Mouse (Mus musculus) heart, postnatal 4 days (tissue): ENCODE results near the gene Setd1a. TPM values are rescaled to one million over a fixed set of nuclear protein-coding genes. Genes with fewer than 3 reads are reported as not detected.
"Not testable (repeated sequence)": the region's sequence is repeated elsewhere in the genome, so short reads cannot be mapped to it uniquely, and the experiment has no call there.

Experiments
- DNase-seq: peaks from one replicate; pipeline ENCODE4 v3.0.0; 2021
- total RNA-seq, 2 experiments: library from RNA; stranded (reverse); gene quantifications; 2 replicates each; pipeline ENCODE4 v1.2.3; 2021

Setd1a gene
- total RNA-seq, 2 experiments from 2014 or later = 30.8 to 32.0 TPM

DNA sequence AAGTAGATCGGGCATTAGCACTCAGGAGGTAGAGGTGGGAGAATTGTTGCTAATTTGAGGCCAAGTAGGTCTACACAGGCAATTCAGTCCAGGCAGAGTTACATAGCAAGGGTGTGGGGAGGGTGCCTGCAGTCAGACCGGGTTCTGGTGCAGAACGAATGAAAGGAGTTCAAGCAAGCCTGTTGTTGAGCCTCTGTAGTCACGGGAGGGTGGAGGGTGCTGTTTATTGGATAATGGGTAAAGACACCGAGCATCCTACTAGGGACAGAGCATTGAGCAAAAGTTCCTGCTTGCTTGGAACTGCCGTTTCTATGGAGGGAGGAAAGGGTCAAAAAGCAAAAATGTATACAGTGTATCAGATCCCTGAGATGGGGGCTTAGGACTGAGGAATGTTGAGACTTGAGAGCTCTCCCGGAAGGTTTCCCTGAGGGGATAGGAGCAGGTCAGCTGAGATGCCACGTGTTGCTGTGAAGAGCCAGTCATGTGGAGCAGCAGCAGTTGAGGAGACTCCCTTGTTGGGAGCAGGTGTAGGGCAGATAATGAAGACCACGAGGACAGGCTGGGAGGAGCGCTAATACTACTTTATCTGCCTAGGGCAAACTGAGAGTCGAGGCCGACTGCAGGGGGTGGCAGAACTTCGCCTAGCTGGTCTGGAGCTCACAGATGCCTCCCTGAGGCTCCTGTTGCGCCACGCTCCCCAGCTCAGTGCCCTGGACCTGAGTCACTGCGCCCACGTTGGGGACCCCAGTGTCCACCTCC lies 9.4 kb upstream of the Setd1a start:
- DNase-seq = no peak

DNA sequence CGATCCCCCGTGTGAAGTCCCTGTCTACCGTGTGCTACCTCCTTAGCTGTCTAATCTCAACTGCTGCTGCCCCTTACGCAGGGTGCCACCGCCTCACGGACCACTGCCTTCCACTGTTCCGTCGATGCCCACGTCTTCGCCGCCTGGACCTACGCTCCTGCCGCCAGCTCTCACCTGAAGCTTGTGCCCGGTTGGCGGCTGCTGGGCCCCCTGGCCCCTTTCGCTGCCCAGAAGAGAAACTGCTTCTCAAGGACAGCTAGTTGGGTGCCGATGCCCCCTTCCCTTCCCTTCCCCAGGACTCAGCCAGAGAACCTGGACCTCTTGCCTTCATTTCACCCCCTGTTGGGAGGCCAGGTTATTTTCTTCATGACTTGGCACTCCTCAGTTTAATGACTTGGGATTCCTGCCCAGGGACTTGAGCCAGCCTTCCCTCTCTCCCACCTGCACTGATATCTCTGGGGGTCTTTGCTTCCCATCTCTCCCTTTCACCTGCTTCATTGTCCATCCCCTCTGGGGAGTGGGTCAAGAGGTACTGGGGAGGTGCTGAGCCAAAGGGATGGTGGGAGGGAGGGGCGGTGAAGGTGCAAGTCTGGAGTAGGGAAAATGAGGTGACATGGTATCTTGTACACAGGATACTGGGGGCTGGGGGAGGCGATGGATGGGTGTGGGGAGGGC lies 8.7 kb upstream of the Setd1a start:
- no peak for DNase-seq

DNA sequence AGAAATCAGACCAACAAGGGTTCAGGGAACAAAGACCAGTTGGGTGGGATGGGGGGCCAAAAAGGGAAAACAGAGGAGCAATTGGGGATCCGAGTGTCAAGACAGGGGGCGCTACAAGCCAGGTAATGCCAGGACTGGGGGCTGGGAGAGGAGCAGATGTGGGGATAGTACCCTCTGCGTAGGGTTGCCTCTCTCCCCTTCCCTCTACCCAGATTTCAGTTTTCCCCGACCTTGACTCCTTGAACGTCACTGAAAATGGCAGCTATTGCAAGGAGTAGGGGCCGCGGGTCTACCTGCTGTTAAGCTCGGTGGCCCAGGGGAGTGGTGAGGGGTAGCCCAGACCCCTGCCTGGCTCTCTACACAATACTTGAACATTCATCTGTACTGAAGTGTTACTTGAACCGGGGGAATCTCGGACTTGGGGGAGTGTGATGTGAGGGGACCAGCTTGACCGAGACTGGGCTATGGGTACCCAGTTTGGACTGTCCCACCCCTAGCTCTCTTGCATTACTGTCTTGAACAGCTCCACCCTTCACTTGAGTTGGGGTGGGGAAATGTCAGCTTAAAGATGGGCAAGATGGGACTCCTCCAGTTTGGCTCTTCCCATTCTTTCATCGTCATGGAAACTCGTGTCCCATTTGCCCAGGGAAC lies 8.0 kb upstream of the Setd1a start:
- DNase-seq = peak; percentile 22

GRCm38 (mm10) chr7:127768997-127769593 lies 7.4 kb upstream of the Setd1a start:
- DNase-seq = peak; percentile 96

GRCm38 (mm10) chr7:127769651-127770038 lies 6.8 kb upstream of the Setd1a start, which contains the start of gene Orai3:
Gene Orai3, plus strand, starts transcription at chr7:127769815.
- DNase-seq = peak; percentile 86

- DNase-seq = no peak
Observed at GRCm38 (mm10) chr7:127770039-127770905, 6.2 kb upstream of the Setd1a start.

DNA sequence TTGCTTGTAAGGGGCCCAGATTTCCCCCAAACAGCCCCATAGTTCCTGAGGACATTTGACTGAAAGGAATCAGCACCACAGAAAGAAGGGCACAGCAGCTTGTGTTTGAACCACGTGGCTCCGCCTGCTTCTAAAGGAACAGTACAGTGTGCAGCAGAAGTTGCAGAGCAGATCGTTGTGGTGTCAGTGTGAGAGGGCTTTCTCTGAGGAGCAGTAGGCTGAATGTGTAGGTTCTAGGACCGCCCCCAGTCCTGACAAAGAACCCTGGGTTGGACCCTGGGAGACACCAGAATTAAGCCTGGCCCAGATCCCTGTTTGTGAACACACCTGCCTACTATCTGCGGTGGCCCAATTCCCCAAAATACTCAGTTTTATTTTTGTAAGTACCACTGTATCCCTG lies 5.2 kb upstream of the Setd1a start:
- DNase-seq = no peak

DNA sequence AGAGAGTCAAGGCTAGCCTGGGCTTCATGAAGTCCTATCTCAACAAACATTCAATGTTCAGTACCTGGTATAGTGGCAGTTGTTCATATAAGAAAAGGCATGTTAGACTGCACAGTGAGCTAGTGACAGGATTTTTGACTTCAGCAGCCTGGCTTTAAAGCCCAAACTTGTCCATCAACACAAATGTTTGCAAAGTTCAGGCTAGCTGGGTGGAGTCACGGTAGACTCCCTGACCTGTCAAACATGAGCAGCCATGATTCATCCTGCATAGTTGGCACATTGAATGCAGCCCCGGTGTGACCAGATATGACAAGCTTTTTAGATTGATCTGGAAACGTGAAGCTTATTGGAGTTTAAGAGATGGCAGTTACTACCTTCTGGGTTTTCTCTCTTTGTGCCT lies 4.4 kb upstream of the Setd1a start:
- DNase-seq = no peak

DNA sequence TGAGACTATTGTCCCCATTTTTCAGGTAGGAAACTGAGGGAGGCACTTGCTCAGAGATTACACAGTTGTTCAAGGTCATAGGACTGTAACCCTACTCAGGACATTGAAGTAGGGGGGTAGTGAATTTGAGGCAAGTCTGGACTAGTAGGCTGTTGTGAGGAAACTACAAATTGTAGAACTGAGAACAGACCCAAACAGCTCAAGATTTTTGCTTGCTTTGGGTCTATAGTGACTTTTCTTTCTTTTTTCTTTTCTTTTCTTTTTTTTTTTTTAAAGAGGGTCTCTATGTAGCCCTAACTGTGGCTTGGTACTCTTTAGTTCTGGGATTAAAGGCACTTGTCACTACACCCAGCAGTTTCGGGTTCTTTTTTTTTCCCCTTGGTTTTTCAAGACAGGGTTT lies 3.9 kb upstream of the Setd1a start:
- DNase-seq = no peak

DNA sequence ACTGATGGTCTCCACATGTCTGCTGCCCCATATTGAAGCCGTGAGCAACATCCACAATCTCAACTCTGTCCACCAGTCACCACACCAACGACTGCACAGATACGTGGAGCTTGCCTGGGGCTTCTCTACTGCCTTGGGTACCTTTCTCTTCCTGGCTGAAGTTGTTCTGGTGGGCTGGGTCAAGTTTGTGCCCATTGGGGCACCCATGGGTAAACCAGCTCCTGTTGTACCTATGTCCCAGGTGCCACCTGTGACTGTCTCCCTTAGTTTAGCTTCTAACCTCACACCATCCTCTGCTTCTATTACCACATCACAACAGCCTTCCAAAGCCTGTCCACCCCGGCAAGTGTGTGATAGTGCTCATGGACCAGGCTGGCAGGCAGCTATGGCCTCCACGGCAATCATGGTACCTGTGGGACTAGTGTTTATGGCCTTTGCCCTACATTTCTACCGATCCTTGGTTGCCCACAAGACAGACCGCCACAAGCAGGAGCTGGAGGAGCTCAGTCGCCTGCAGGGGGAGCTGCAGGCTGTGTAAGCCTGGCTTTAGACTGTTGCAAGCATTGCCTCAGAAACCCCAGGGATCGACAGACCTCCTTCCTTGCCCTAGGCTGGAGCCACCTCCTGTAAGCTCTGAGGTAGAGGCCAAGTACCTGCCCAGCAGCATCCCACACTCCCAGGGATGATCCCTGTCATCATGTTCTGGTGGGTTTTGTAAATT lies 2.6 kb upstream of the Setd1a start:
- DNase-seq = peak; percentile 81

- DNase-seq = not testable (repeated sequence)
Observed at GRCm38 (mm10) chr7:127775837-127776236, 633 bp upstream of the Setd1a start.

DNA sequence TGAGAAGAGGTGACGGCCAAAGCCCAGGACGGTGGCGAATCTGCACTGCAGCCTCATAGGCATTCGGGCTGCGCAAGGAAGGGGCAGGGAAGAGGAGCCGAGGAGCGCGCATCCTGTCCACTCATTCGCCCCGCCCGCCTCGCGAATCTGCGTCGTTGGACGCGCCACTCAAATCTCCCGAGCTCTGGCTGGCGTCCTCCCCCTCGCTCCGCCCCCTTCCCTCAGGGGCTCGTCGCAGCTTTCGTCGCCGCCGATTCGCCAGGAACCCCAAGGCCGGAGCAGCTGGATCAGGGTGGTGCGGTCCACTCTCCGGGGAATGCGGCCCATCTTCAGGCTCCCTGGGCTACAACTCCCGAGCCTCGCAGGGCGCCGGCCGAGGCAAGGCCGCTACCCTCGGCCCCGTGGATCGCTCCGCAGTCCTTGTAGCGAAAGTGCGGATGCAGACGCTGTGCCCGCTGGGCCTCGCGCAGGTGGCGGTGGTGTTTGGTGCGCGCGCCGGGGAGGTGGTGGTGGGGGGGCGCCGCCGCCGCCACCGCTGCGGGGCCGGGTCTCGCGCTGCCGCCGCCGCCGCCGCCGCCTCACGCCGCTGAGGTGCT lies 506 bp downstream of the Setd1a start:
- DNase-seq = peak; percentile 97

DNA sequence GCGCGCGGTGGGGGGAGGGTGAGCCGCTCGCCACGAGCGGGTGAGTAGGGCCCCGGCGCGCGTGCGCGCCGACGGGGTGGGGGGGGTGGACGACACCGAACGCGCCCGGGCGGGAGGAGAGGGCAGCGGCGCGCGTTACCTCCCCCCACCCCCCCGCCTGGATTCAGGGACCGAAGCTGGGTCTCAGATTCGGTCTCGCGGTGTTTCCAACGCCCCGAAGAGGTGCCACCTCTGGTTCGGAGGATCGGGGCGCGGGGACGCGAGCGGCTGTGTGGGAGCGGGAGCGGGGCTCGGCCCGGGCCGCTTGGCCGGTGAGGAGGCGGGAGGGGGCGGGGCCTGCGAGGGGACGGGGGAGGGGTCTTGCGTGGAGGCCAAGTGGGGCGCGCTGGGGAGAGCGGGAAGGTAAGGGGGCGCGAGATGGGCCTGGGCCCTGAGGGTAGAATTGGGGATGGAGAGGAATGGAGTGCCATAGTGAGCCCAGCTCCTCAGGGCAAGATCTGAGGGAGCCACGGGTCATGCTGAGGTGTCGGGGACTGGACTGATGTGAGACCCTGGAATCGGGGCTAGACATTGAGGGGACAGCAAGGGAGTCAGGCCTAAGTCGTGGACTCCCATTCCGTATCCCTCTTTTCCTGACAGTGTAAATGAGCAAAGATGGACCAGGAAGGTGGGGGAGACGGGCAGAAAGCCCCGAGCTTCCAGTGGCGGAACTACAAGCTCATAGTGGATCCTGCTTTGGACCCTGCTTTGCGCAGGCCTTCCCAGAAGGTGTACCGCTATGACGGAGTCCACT lies 1.2 kb downstream of the Setd1a start:
- DNase-seq = peak; percentile 74

DNA sequence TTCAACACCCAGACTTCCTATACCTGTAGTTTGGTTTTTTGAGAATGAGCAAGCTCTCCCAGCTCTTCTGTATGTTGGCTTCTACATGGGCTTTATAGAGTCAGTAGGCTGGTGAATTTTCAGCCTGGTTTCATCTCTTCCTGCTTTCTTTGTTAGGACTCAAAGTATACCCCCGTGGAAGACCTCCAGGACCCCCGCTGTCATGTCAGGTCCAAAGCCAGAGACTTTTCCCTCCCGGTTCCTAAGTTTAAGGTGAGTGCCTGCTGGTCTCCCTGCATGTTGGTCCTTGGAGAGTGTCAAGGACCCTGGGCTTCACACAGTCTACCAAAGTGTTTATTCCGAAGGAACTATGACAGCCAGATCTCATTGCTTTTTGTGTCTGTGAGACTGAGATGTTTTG lies 1.9 kb downstream of the Setd1a start:
- DNase-seq = no peak

- no peak for DNase-seq
Observed at GRCm38 (mm10) chr7:127785308-127785707, 8.8 kb downstream of the Setd1a start, which contains the start of gene Gm49388. Gene Gm49388, plus strand, starts transcription at chr7:127785608.

GRCm38 (mm10) chr7:127797076-127797845 lies 20.8 kb downstream of the Setd1a start:
- DNase-seq = no peak

DNA sequence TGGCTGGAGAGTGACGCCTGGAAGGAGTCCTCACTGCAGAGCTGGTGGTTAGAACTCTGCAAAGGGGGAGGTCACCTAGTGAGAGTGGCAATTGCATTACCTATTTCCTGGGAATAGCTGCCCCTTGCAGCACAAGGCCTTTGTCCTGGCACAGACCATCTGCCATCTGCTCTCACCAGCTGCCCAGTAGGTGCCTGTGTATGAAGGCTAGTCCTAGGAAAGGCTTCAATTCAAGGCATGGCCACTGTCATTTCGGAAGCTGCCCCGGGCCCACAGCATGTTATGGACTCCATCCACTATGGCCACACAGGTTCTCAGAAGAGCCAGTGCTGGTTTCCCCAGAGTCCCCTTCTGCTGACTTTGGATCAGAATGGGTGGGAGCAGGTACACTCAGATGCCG lies 22.1 kb downstream of the Setd1a start:
- DNase-seq = no peak

GRCm38 (mm10) chr7:127799211-127799610 lies 22.7 kb downstream of the Setd1a start:
- DNase-seq = no peak

GRCm38 (mm10) chr7:127799738-127800137 lies 23.3 kb downstream of the Setd1a start:
- DNase-seq = no peak
